Mouse (Mus musculus) heart, postnatal 0 days (tissue): ENCODE results near the gene Shcbp1l. TPM values are rescaled to one million over a fixed set of nuclear protein-coding genes. Genes with fewer than 3 reads are reported as not detected.

ENCODE experiments used
- ATAC-seq: fragments of 200-750 bp; cut with Nextera tagmentation; 2 replicates; pipeline ENCODE4 v1.8.0; 2017; ENCODE audit warnings: low read depth, moderate number of reproducible peaks, moderate library complexity; ENCODE audit not compliant: insufficient read depth
- DNase-seq: peaks from one replicate; pipeline ENCODE4 v3.0.0-alpha.2; 2016; ENCODE audit warnings: low spot score
- H3K27ac ChIP-seq: fragments of 300-500 bp; sonication (generic); 2 replicates; pipeline ENCODE4 v1.5.1; 2014; ENCODE audit warnings: low read depth, mild to moderate bottlenecking
- H3K27me3 ChIP-seq: fragments of 300-500 bp; sonication (generic); 2 replicates; pipeline ENCODE4 v1.6.1; 2014; ENCODE audit warnings: low read length, mixed read lengths; ENCODE audit not compliant: control insufficient read depth, insufficient read depth
- H3K36me3 ChIP-seq: fragments of 300-500 bp; sonication (generic); replicated peaks from 2 replicates; pipeline ENCODE4 v1.6.1; 2014; ENCODE audit warnings: low read length, mixed read lengths; ENCODE audit not compliant: control insufficient read depth, insufficient read depth
- H3K4me1 ChIP-seq: fragments of 300-500 bp; sonication (generic); 2 replicates; pipeline ENCODE4 v1.6.1; 2014; ENCODE audit warnings: antibody characterized with exemption; ENCODE audit not compliant: control insufficient read depth, insufficient read depth
- H3K4me2 ChIP-seq: fragments of 300-500 bp; sonication (generic); 2 replicates; pipeline ENCODE4 v1.6.1; 2014; ENCODE audit warnings: low read depth, mild to moderate bottlenecking, low read length, moderate library complexity
- H3K4me3 ChIP-seq: fragments of 300-500 bp; sonication (generic); 2 replicates; pipeline ENCODE4 v1.5.1; 2014; ENCODE audit warnings: low read depth, low read length
- H3K9ac ChIP-seq: fragments of 300-500 bp; sonication (generic); replicated peaks from 2 replicates; pipeline ENCODE4 v1.6.1; 2014; ENCODE audit warnings: low read depth, low read length, mixed read lengths
- H3K9me3 ChIP-seq: fragments of 300-500 bp; sonication (generic); replicated peaks from 2 replicates; pipeline ENCODE4 v1.6.1; 2016; ENCODE audit warnings: low read length; ENCODE audit not compliant: control insufficient read depth
- CTCF ChIP-seq: IDR thresholded peaks from 2 replicates; pipeline ENCODE4 v1.5.1; 2016; ENCODE audit warnings: antibody characterized with exemption, control low read depth, low read depth
- EP300 ChIP-seq: IDR thresholded peaks from 2 replicates; pipeline ENCODE4 v1.6.1; 2016; ENCODE audit warnings: antibody characterized with exemption, low read depth
- whole genome bisulfite sequencing: fragments of 180-500 bp; shearing (Covaris S2); extraction: QIAGEN DNeasy Blood & Tissue Kit; methylation state at CpG from one replicate; pipeline ENCODE4 v1.1.7; 2014; 5-methylcytosine and 5-hydroxymethylcytosine counted together
- polyA plus RNA-seq: library from polyadenylated mRNA; unstranded; fragments of >200 nt; fragmentation: Nextera tagmentation; extraction: Ambion mirVana; gene quantifications from 2 replicates; pipeline ENCODE4 v1.2.1, GENCODE M21; 2015
- total RNA-seq: library from RNA; depleted of rRNA; stranded (reverse); fragments of >200 nt; gene quantifications from 2 replicates; pipeline ENCODE4 v1.2.3, GENCODE M21; 2014; ENCODE audit warnings: low replicate concordance

Shcbp1l gene
- total and polyA plus RNA-seq, 2 experiments from 2014 or later = not detected

DNA sequence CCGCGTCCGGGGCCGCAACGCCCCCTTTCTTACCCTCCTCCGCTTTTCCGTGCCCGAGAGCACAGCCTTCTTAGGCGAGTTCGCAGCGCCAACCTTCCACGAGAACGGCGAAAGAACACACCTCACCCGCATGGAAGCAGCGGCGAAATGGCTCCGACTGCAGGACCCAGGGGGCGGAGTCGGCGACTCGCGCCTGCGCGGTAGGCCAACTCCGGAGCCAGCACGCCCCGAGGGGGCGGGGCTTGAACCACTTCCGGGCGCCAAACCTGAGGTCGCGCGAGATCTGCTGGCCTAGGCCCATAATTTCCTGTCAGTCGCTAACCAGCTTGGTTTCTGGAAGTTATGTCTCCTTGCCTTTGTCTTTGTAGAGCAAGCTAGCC, 62.5 kb downstream of the Shcbp1l start, which contains the start of gene Dhx9:
TSS of gene Dhx9 (minus strand) at position 161 of the 380 bp plus-strand sequence.
- 0% methylated on average over 35 of the region's 35 CpGs for WGBS
- H3K9me3 ChIP-seq = no peaks in the 10 kb centered on the region
- H3K4me3 ChIP-seq = peak within 1 kb of the TSS; percentile 91
- H3K4me1 ChIP-seq = peaks cover 21% of the 10 kb centered on the region
- H3K27me3 ChIP-seq = no peaks in the 10 kb centered on the region
- ATAC-seq (peak; percentile 95), DNase-seq (peak; percentile 94)
- H3K27ac ChIP-seq = peak within 1 kb of the TSS; percentile 82
- H3K36me3 ChIP-seq = peaks cover 5% of the 10 kb centered on the region; the same call in 1 of the 2 replicates
- TF ChIP-seq EP300 (peak; percentile 54), CTCF (0 out of 2 replicates have a peak, but pooled peaks have one; percentile 5)
- peak within 1 kb of the TSS; percentile 87 for H3K9ac ChIP-seq
- peak within 1 kb of the TSS; percentile 75 for H3K4me2 ChIP-seq

DNA sequence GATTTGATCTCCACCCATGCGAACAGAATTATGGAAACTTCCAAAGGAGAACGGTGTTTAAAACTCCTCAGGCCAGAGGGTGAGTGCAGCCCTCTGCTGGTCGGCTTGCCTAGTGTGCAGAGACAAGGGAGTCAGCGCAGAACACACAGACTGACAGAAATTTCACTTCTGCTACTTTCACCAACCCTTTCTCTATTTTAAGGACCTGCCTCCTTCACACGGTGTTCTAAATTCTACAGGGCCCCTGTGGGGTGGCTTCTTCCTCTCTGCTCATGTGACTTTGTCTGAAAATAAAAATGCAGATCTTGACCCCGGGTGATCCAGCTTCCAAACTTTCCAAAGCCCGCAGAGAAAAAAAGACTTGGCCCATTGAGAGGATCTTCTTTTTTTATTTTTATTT, 64.2 kb downstream of the Shcbp1l start:
- no peaks in the 10 kb centered on the region for H3K27me3 ChIP-seq
- DNase-seq (no peak), ATAC-seq (no peak)
- peaks cover 21% of the 10 kb centered on the region for H3K4me1 ChIP-seq
- H3K9ac ChIP-seq = no peak overlapping the region
- no peaks in the 10 kb centered on the region for H3K9me3 ChIP-seq
- no peaks in the 10 kb centered on the region for H3K36me3 ChIP-seq
- no peak overlapping the region for H3K4me2 ChIP-seq
- H3K27ac ChIP-seq = 0 out of 2 replicates have a peak overlapping the region, but pooled peaks have one; percentile 18
- TF ChIP-seq CTCF (peak; percentile 23), EP300 (no peak)
- 47% methylated on average over 7 of the region's 7 CpGs for WGBS
- no peak overlapping the region for H3K4me3 ChIP-seq

- H3K27ac ChIP-seq = 0 out of 2 replicates have a peak overlapping the region, but pooled peaks have one; percentile 18
- no peak for TF ChIP-seq CTCF
- no peak for DNase-seq
- H3K27me3 ChIP-seq = no peaks in the 10 kb centered on the region
- peaks cover 18% of the 10 kb centered on the region for H3K4me1 ChIP-seq
- ATAC-seq = no peak
- no peak overlapping the region for H3K4me2 ChIP-seq
- H3K4me3 ChIP-seq = no peak overlapping the region
- WGBS = 47% methylated on average over 2 of the region's 2 CpGs
- no peaks in the 10 kb centered on the region for H3K9me3 ChIP-seq
- H3K36me3 ChIP-seq = no peaks in the 10 kb centered on the region
- H3K9ac ChIP-seq = no peak overlapping the region
Observed at GRCm38 (mm10) chr1:153489540-153489939, 64.6 kb downstream of the Shcbp1l start.

- 73% methylated on average over 4 of the region's 4 CpGs for WGBS
- no peak overlapping the region for H3K9ac ChIP-seq
Observed at GRCm38 (mm10) chr1:153489963-153490362, 65.0 kb downstream of the Shcbp1l start.

DNA sequence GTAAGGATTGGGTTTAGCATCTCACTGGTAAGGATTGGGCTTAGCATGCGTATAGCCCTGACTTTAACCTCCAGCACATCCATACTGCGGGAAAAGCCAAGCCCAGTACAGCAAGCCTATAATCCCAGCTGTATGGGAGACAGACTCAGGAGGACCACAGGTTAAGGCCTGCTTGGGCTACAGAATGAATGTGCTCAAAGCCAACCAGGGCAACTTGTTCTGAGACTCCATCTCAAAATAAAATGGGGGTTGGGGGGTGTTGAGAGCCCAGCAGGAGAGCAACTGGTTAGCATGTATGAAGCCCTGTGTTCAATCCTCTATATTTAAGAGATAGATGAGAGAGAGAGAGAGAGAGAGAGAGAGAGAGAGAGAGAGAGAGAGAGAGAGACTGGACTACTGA, 66.4 kb downstream of the Shcbp1l start:
- Histone ChIP-seq H3K27me3 (no peaks in the 10 kb centered on the region), H3K4me1 (peaks cover under 1% of the 10 kb centered on the region; the same call in 1 of the 2 replicates), H3K4me3 (no peak overlapping the region), H3K27ac (no peak overlapping the region), H3K4me2 (no peak overlapping the region), H3K36me3 (no peaks in the 10 kb centered on the region), H3K9ac (no peak overlapping the region), H3K9me3 (no peaks in the 10 kb centered on the region)
- DNase-seq (no peak), ATAC-seq (no peak)
- TF ChIP-seq CTCF (no peak), EP300 (no peak)
- WGBS = 86% methylated on average over 2 of the region's 2 CpGs

More at GRCm38 (mm10) chr1:153489963-153490362, 65.0 kb downstream of the Shcbp1l start:
- TF ChIP-seq CTCF = no peak
- no peak for TF ChIP-seq EP300
- Histone ChIP-seq H3K4me1 (peaks cover 14% of the 10 kb centered on the region), H3K27ac (no peak overlapping the region), H3K36me3 (no peaks in the 10 kb centered on the region), H3K4me2 (no peak overlapping the region), H3K9me3 (no peaks in the 10 kb centered on the region), H3K4me3 (no peak overlapping the region), H3K27me3 (no peaks in the 10 kb centered on the region)
- ATAC-seq (no peak), DNase-seq (no peak)

DNA sequence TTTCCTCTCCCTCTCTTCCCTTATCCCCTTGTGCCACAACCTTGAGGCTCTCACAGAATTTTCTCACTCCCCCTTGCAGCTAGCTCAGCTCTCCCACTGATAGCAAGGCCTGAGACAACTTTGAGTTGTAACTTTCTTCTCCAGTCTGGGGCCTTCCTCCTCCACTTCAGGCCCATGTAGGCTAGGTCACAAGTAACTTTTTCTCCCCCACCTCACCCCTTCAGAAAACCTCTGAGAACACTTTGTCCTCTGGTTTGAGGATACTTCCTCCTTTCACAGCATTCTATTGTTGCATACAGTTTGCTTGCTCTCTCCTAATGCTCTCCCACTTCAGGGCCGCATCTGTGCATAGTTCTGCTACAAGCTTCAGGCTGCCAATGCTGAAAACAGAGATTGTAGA, 66.9 kb downstream of the Shcbp1l start:
- Histone ChIP-seq H3K4me3 (no peak overlapping the region), H3K9ac (no peak overlapping the region), H3K27ac (no peak overlapping the region), H3K27me3 (no peaks in the 10 kb centered on the region), H3K4me1 (no peaks in the 10 kb centered on the region), H3K36me3 (no peaks in the 10 kb centered on the region), H3K4me2 (no peak overlapping the region), H3K9me3 (no peaks in the 10 kb centered on the region)
- TF ChIP-seq CTCF (no peak), EP300 (no peak)
- ATAC-seq (no peak), DNase-seq (no peak)
- WGBS = 81% methylated on average over 1 of the region's 1 CpGs
